Comparison of ENCODE assay signal across 20 mouse cellular contexts in genomic region chr7:94268665-94269320, GRCm38 (mm10).
DNase-seq lines count a peak whose midpoint lies in the region; ATAC-seq and TF ChIP-seq lines count a peak whose summit lies in the region.
"Had no signal": no experiment of that assay in that cellular context is flagged by ENCODE, and none has a peak within 500 bp of the region (broad histone marks: within the 10 kb centered on the region; RNA-seq: fewer than 3 reads in every experiment).

No protein-coding gene starts in this region.

- TF ChIP-seq POLR2A in brain, embryonic 14.5 days (IDR thresholded peaks at IDR 0.05; ENCODE audit: borderline replicate concordance, extremely low read depth, insufficient read depth, insufficient read length, poor library complexity, severe bottlenecking): no peak

- no peak overlapping the region for H3K27ac ChIP-seq in forebrain, embryonic 14.5 days (ENCODE audit: low read depth, low read length)
- H3K27ac ChIP-seq in forebrain, embryonic 10.5 days: no peak overlapping the region
- H3K27ac ChIP-seq in hindbrain, postnatal 0 days: no peak overlapping the region
- H3K27ac ChIP-seq in hindbrain, embryonic 11.5 days (ENCODE audit: low read depth, low read length): no peak overlapping the region
- no peak overlapping the region for H3K27ac ChIP-seq in neural tube, embryonic 15.5 days (replicated peaks)
- H3K27ac ChIP-seq: embryonic facial prominence, embryonic 15.5 days; heart, embryonic 13.5 days; hindbrain, embryonic 15.5 days had no signal

- H3K4me2 ChIP-seq in forebrain, embryonic 14.5 days (ENCODE audit: low read length): no peak overlapping the region
- H3K4me2 ChIP-seq in hindbrain, postnatal 0 days (ENCODE audit: low read depth, low read length): no peak overlapping the region
- no peak overlapping the region for H3K4me2 ChIP-seq in hindbrain, embryonic 11.5 days (replicated peaks; ENCODE audit: low read depth, low read length)
- H3K4me2 ChIP-seq in neural tube, embryonic 15.5 days: no peak overlapping the region
- H3K4me2 ChIP-seq: embryonic facial prominence, embryonic 15.5 days; heart, embryonic 13.5 days; hindbrain, embryonic 15.5 days had no signal

- TF ChIP-seq CTCF in hindbrain, postnatal 0 days (IDR thresholded peaks at IDR 0.05; ENCODE audit: low read depth): no peak
- TF ChIP-seq CTCF in brain, embryonic 14.5 days (IDR thresholded peaks at IDR 0.05; ENCODE audit: borderline replicate concordance, extremely low read depth, insufficient read depth, insufficient read length): no peak

- no peaks in the 10 kb centered on the region for H3K9me3 ChIP-seq in forebrain, embryonic 14.5 days (replicated peaks; ENCODE audit: control insufficient read depth, low read length)
- no peaks in the 10 kb centered on the region for H3K9me3 ChIP-seq in forebrain, embryonic 10.5 days
- H3K9me3 ChIP-seq in hindbrain, postnatal 0 days (ENCODE audit: low read length): no peaks in the 10 kb centered on the region
- H3K9me3 ChIP-seq in hindbrain, embryonic 11.5 days (ENCODE audit: control insufficient read depth, low read length): no peaks in the 10 kb centered on the region
- H3K9me3 ChIP-seq in neural tube, embryonic 15.5 days (replicated peaks): no peaks in the 10 kb centered on the region
- H3K9me3 ChIP-seq: embryonic facial prominence, embryonic 15.5 days; heart, embryonic 13.5 days; hindbrain, embryonic 15.5 days had no signal

- DNase-seq in forebrain, embryonic 14.5 days (ENCODE audit: low spot score): peak; percentile 53
- DNase-seq in forebrain, embryonic 10.5 days (ENCODE audit: extremely low spot score, low spot score): no peak
- DNase-seq in hindbrain, postnatal 0 days (ENCODE audit: low spot score): peak; percentile 17
- DNase-seq in hindbrain, embryonic 11.5 days (ENCODE audit: low spot score): no peak
- DNase-seq in brain, embryonic 14.5 days (ENCODE audit: low read depth): peak; percentile 75
- DNase-seq in adipocyte (ENCODE audit: low spot score): no peak
- DNase-seq: adrenal gland, postnatal 25 days; cerebellum, adult 11 months; cerebellum, adult 8-10 months; cerebellum, postnatal 14 days; embryo, embryonic 11 days; gastrocnemius, postnatal 36 days; heart, adult 11 months; heart, postnatal 36 days; kidney, adult 11 months had no signal

- H3K4me1 ChIP-seq in forebrain, embryonic 14.5 days (ENCODE audit: control insufficient read depth, insufficient read depth, low read length): no peaks in the 10 kb centered on the region
- no peaks in the 10 kb centered on the region for H3K4me1 ChIP-seq in forebrain, embryonic 10.5 days
- no peaks in the 10 kb centered on the region for H3K4me1 ChIP-seq in hindbrain, postnatal 0 days (ENCODE audit: insufficient read depth, low read length)
- no peaks in the 10 kb centered on the region for H3K4me1 ChIP-seq in hindbrain, embryonic 11.5 days (replicated peaks; ENCODE audit: control insufficient read depth, insufficient read depth, low read length)
- H3K4me1 ChIP-seq in neural tube, embryonic 15.5 days: 0 out of 2 replicates have a peak, but pooled peaks cover 2% of the 10 kb centered on the region
- H3K4me1 ChIP-seq: embryonic facial prominence, embryonic 15.5 days; heart, embryonic 13.5 days; hindbrain, embryonic 15.5 days had no signal

- no peaks in the 10 kb centered on the region for H3K36me3 ChIP-seq in forebrain, embryonic 14.5 days (ENCODE audit: control insufficient read depth, insufficient read depth, low read length)
- no peaks in the 10 kb centered on the region for H3K36me3 ChIP-seq in forebrain, embryonic 10.5 days (replicated peaks)
- no peaks in the 10 kb centered on the region for H3K36me3 ChIP-seq in hindbrain, postnatal 0 days (ENCODE audit: insufficient read depth, low read length)
- H3K36me3 ChIP-seq in hindbrain, embryonic 11.5 days (ENCODE audit: control insufficient read depth, insufficient read depth, low read length): no peaks in the 10 kb centered on the region
- H3K36me3 ChIP-seq in neural tube, embryonic 15.5 days: no peaks in the 10 kb centered on the region
- H3K36me3 ChIP-seq: embryonic facial prominence, embryonic 15.5 days; heart, embryonic 13.5 days; hindbrain, embryonic 15.5 days had no signal

- H3K27me3 ChIP-seq in forebrain, embryonic 14.5 days (replicated peaks; ENCODE audit: control insufficient read depth, insufficient read depth, low read length): no peaks in the 10 kb centered on the region
- H3K27me3 ChIP-seq in forebrain, embryonic 10.5 days (ENCODE audit: poor library complexity, severe bottlenecking): no peaks in the 10 kb centered on the region
- H3K27me3 ChIP-seq in hindbrain, postnatal 0 days (ENCODE audit: insufficient read depth, low read length): no peaks in the 10 kb centered on the region
- H3K27me3 ChIP-seq in hindbrain, embryonic 11.5 days (ENCODE audit: control insufficient read depth, insufficient read depth, low read length): no peaks in the 10 kb centered on the region
- H3K27me3 ChIP-seq in neural tube, embryonic 15.5 days (replicated peaks): no peaks in the 10 kb centered on the region
- H3K27me3 ChIP-seq: embryonic facial prominence, embryonic 15.5 days; heart, embryonic 13.5 days; hindbrain, embryonic 15.5 days had no signal

- H3K9ac ChIP-seq in forebrain, embryonic 14.5 days (ENCODE audit: low read length): no peak overlapping the region
- H3K9ac ChIP-seq in hindbrain, postnatal 0 days (replicated peaks; ENCODE audit: low read length): no peak overlapping the region
- no peak overlapping the region for H3K9ac ChIP-seq in hindbrain, embryonic 11.5 days (ENCODE audit: low read depth, low read length)
- no peak overlapping the region for H3K9ac ChIP-seq in neural tube, embryonic 15.5 days (replicated peaks)
- H3K9ac ChIP-seq: embryonic facial prominence, embryonic 15.5 days; heart, embryonic 13.5 days; hindbrain, embryonic 15.5 days had no signal

- 71% methylated on average over 8 of the region's 8 CpGs for WGBS in forebrain, embryonic 14.5 days
- 89% methylated on average over 8 of the region's 8 CpGs for WGBS in forebrain, embryonic 10.5 days
- WGBS in hindbrain, postnatal 0 days: 71% methylated on average over 8 of the region's 8 CpGs
- 82% methylated on average over 8 of the region's 8 CpGs for WGBS in hindbrain, embryonic 11.5 days
- WGBS in neural tube, embryonic 15.5 days: 42% methylated on average over 8 of the region's 8 CpGs

- no peak overlapping the region for H3K4me3 ChIP-seq in forebrain, embryonic 14.5 days (ENCODE audit: low read depth, low read length)
- H3K4me3 ChIP-seq in forebrain, embryonic 10.5 days: no peak overlapping the region
- no peak overlapping the region for H3K4me3 ChIP-seq in hindbrain, postnatal 0 days (ENCODE audit: low read length)
- H3K4me3 ChIP-seq in hindbrain, embryonic 11.5 days (ENCODE audit: low read depth, low read length): no peak overlapping the region
- H3K4me3 ChIP-seq in neural tube, embryonic 15.5 days (replicated peaks): no peak overlapping the region
- H3K4me3 ChIP-seq: embryonic facial prominence, embryonic 15.5 days; erythroblast, embryonic 14.5 days; heart, embryonic 13.5 days; hindbrain, embryonic 15.5 days had no signal

- peak; percentile 54; the same call in 1 of the 2 replicates for ATAC-seq in forebrain, embryonic 14.5 days
- no peak for ATAC-seq in hindbrain, postnatal 0 days
- ATAC-seq in hindbrain, embryonic 11.5 days (ENCODE audit: low FRiP score): no peak
- ATAC-seq in neural tube, embryonic 15.5 days (ENCODE audit: low FRiP score): peak; percentile 69; the same call in 1 of the 2 replicates

Comparison
In these comparisons a context has a peak if more than half of its experiments do, and no peak if none do; other contexts are left out.
1. DNase-seq: peak in forebrain, embryonic 14.5 days (single experiment), hindbrain, postnatal 0 days (single experiment) and brain, embryonic 14.5 days (single experiment); none in forebrain, embryonic 10.5 days (single experiment), hindbrain, embryonic 11.5 days (single experiment) and adipocyte (single experiment).
2. ATAC-seq: peak in forebrain, embryonic 14.5 days (single experiment) and neural tube, embryonic 15.5 days (single experiment); none in hindbrain, postnatal 0 days (single experiment) and hindbrain, embryonic 11.5 days (single experiment).